Mouse (Mus musculus) forebrain, embryonic 13.5 days (tissue): ENCODE results near the gene Klra10. TPM values are rescaled to one million over a fixed set of nuclear protein-coding genes. Genes with fewer than 3 reads are reported as not detected.
"Not testable (repeated sequence)": the region's sequence is repeated elsewhere in the genome, so short reads cannot be mapped to it uniquely, and the experiment has no call there.

ENCODE experiments used
- ATAC-seq: fragments of 200-750 bp; cut with Nextera tagmentation; 2 replicates; pipeline ENCODE4 v1.8.0; 2017
- H3K27ac ChIP-seq: fragments of 300-500 bp; sonication (generic); 2 replicates; pipeline ENCODE4 v1.5.1; 2015; ENCODE audit warnings: inconsistent platforms, mild to moderate bottlenecking, moderate library complexity
- H3K27me3 ChIP-seq: fragments of 300-500 bp; sonication (generic); 2 replicates; pipeline ENCODE4 v1.6.1; 2015; ENCODE audit warnings: mild to moderate bottlenecking, inconsistent platforms
- H3K36me3 ChIP-seq: fragments of 300-500 bp; sonication (generic); 2 replicates; pipeline ENCODE4 v1.6.1; 2015; ENCODE audit warnings: mild to moderate bottlenecking, inconsistent platforms; ENCODE audit not compliant: poor library complexity, severe bottlenecking
- H3K4me1 ChIP-seq: fragments of 300-500 bp; sonication (generic); 2 replicates; pipeline ENCODE4 v1.6.1; 2015; ENCODE audit warnings: inconsistent platforms
- H3K4me2 ChIP-seq: fragments of 300-500 bp; sonication (generic); 2 replicates; pipeline ENCODE4 v1.6.1; 2015; ENCODE audit warnings: inconsistent platforms, mild to moderate bottlenecking, moderate library complexity
- H3K4me3 ChIP-seq: fragments of 300-500 bp; sonication (generic); 2 replicates; pipeline ENCODE4 v1.5.1; 2015; ENCODE audit warnings: mild to moderate bottlenecking, inconsistent platforms
- H3K9ac ChIP-seq: fragments of 300-500 bp; sonication (generic); 2 replicates; pipeline ENCODE4 v1.6.1; 2015; ENCODE audit warnings: mild to moderate bottlenecking, inconsistent platforms
- H3K9me3 ChIP-seq: fragments of 300-500 bp; sonication (generic); replicated peaks from 2 replicates; pipeline ENCODE4 v1.6.1; 2016; ENCODE audit warnings: inconsistent platforms
- WGBS: fragments of 180-500 bp; shearing (Covaris S2); methylation state at CpG from one replicate; pipeline ENCODE4 v1.1.7; 2015; 5-methylcytosine and 5-hydroxymethylcytosine counted together
- polyA plus RNA-seq: library from polyadenylated mRNA; unstranded; fragments of >200 nt; fragmentation: Nextera tagmentation; extraction: Ambion mirVana; gene quantifications from 2 replicates; pipeline ENCODE4 v1.2.1, GENCODE M21; 2015

The Klra10 gene
- not detected in 2 replicates for polyA plus RNA-seq

DNA sequence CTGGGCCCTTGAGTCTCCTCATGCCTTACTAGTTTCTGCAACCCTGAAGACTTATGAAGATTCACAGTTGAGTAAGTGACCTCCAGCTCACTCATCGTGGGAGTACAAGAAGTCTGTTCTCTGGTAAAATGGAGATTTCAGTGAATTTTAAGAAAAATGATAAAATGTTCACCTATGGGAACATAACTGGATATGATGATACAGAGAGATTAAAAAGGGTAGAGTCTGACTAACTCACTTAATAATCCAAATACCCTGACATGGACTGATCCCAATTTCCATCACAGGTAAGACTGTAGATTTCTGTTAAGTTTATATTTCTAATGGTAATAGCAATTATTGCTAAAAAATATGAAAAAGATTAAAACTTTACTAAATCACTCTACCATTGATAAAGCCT is at the start of gene Klra10:
Klra10 (minus strand) TSS at position 101 of the 400 bp plus-strand sequence.
- H3K9me3 ChIP-seq, H3K36me3 ChIP-seq, ATAC-seq, H3K27ac ChIP-seq, H3K4me2 ChIP-seq, H3K9ac ChIP-seq, H3K27me3 ChIP-seq, H3K4me1 ChIP-seq, H3K4me3 ChIP-seq: not testable (repeated sequence)
- WGBS: 77% methylated on average over 1 of the region's 1 CpGs

DNA sequence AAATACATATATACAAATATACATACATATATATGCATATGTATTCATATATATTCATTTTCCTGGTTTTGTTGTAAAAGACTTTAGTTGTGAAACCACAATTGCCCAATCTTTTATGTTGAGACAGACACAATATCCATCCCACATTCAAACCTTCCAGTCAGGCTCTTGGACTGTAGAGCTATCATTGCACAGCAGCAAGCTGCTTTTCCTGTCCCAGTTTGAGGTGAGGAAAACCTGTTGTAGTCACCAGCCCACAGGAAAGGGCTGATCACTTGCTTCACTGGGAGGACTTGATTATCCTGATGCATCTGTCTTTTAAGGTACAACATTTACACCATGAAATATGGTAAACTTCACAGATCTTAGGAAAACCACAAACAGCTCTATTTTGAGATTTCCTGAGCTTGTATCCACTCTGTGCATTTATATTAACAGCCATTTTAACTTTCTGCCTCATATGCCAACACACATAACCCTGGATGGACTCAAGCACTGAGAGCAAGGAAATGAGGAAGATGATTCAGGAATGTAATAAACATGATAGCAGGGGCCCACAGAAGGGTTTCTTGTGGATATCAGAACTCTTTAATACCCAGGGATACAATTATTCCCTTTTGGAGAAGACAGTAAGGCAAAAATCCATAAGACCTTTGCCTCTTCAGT is 6.4 kb upstream of the Klra10 start:
- H3K4me2 ChIP-seq: no peak overlapping the region
- ATAC-seq: no peak
- no peak overlapping the region for H3K9ac ChIP-seq

DNA sequence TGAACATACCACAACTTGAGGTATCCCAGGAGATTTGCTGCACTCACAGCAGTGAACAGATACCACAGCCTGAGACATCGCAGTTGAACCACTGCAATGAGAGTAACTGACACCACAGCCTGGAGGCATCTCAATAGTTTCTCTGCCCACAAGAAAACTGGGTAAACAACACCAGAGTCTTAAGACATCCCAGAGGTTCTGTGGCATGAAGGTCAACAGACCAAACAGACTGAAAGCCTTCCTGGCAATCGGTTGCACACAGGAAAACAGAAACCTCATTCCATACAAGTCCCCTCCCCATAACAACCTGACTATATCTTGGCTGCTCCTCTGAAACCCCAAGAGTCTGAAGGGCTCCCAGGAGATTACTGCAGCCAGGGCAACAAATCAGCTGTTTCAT is 26.4 kb downstream of the Klra10 start:
- H3K4me3 ChIP-seq: no peak overlapping the region
- no peaks in the 10 kb centered on the region for H3K27me3 ChIP-seq
- H3K4me2 ChIP-seq: no peak overlapping the region
- no peak overlapping the region for H3K9ac ChIP-seq
- peaks cover 36% of the 10 kb centered on the region for H3K9me3 ChIP-seq
- no peak for ATAC-seq
- no peaks in the 10 kb centered on the region for H3K4me1 ChIP-seq
- H3K36me3 ChIP-seq: no peaks in the 10 kb centered on the region
- H3K27ac ChIP-seq: no peak overlapping the region
- WGBS: 93% methylated on average over 2 of the region's 2 CpGs

More for the DNA sequence above, 6.4 kb upstream of the Klra10 start:
- H3K27ac ChIP-seq: no peak overlapping the region
- H3K36me3 ChIP-seq: no peaks in the 10 kb centered on the region
- no peaks in the 10 kb centered on the region for H3K4me1 ChIP-seq
- H3K4me3 ChIP-seq: no peak overlapping the region
- H3K9me3 ChIP-seq: peaks cover 11% of the 10 kb centered on the region; the same call in 1 of the 2 replicates
- H3K27me3 ChIP-seq: no peaks in the 10 kb centered on the region

DNA sequence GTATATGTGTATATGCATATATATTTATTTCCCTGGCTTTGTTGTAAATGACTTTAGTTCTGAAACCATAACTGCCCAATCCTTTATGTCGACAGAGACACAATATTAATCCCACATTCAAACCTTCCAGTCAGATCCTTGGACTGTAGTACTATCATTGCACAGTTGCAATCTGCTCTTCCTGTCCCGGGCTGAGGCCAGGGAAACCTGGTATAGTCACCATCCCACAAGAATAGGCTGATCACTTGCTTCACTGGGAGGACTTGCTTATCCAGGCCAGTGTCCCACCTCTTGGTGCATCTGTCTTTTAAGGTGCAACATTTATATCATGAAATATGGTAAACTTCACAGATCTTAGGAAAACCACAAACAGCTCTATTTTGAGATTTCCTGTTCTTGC is 44.2 kb downstream of the Klra10 start:
- H3K27ac ChIP-seq: no peak overlapping the region
- ATAC-seq: no peak
- WGBS: 74% methylated on average over 2 of the region's 2 CpGs

DNA sequence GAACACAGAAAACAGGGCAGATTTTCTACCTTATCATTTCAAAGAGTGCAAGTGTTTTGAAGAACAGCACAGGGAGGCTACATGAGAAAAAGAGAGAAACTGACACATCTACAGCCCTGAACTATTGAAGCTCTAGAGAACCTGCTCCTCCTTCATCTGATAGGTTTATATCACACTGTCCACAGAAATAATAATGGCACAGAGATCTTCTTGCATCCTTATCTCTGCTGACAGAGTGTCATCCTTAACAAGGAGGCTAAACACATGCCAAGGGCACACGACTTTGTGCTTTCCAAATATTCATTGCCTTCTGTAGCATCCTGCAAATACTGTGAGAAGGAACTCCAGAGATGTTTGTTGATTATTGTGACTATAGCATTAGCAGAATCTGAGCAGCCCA is 45.1 kb downstream of the Klra10 start:
- ATAC-seq: no peak
- H3K9me3 ChIP-seq: peaks cover 3% of the 10 kb centered on the region; the same call in 1 of the 2 replicates
- 51% methylated on average over 1 of the region's 1 CpGs for WGBS

More for the DNA sequence above, 44.2 kb downstream of the Klra10 start:
- H3K9ac ChIP-seq: no peak overlapping the region
- no peaks in the 10 kb centered on the region for H3K36me3 ChIP-seq
- peaks cover 3% of the 10 kb centered on the region; the same call in 1 of the 2 replicates for H3K9me3 ChIP-seq
- no peaks in the 10 kb centered on the region for H3K4me1 ChIP-seq
- no peak overlapping the region for H3K4me3 ChIP-seq
- H3K4me2 ChIP-seq: no peak overlapping the region
- H3K27me3 ChIP-seq: no peaks in the 10 kb centered on the region

DNA sequence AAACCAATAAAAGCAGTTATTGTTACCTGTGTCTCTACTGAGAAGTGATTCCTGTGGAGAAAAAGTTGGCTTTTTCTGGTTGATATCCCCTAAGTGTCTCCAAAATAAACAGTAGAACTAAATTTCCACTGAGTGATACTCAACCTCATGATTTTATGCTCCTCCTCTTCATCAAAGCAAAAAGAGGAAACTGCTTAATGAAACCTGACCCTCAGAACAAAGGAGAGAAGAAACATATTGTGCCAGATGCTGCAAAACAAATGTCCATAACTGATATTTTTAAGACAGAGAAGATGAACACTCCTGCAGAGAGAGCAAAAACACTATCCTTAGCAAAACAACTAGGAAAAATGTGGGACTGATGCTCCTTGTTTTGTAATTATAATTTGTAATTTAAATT is 48.5 kb downstream of the Klra10 start, which contains the start of gene Klra7:
Klra7 (minus strand) TSS at position 101 of the 400 bp plus-strand sequence.
- no peak within 1 kb of the TSS for H3K4me3 ChIP-seq
- ATAC-seq: no peak
- no peaks in the 10 kb centered on the region for H3K36me3 ChIP-seq
- H3K9ac ChIP-seq: no peak within 1 kb of the TSS
- no peak within 1 kb of the TSS for H3K4me2 ChIP-seq
- H3K9me3 ChIP-seq: peaks cover 3% of the 10 kb centered on the region
- no peaks in the 10 kb centered on the region for H3K4me1 ChIP-seq
- H3K27ac ChIP-seq: no peak within 1 kb of the TSS
- no peaks in the 10 kb centered on the region for H3K27me3 ChIP-seq

More for the DNA sequence above, 45.1 kb downstream of the Klra10 start:
- Histone ChIP-seq H3K9ac (no peak overlapping the region), H3K4me1 (no peaks in the 10 kb centered on the region), H3K27me3 (no peaks in the 10 kb centered on the region), H3K4me3 (no peak overlapping the region), H3K4me2 (no peak overlapping the region), H3K36me3 (no peaks in the 10 kb centered on the region), H3K27ac (no peak overlapping the region)

Other genes with a start within 250 kb of the Klra10 start
- gene Klra4, start 214.7 kb downstream of the Klra10 start, polyA plus RNA-seq: not detected in 2 replicates
- not detected in 2 replicates for gene Klra8, start 152.0 kb downstream of the Klra10 start, polyA plus RNA-seq
- not detected in 2 replicates for gene Klra9, start 88.8 kb downstream of the Klra10 start, polyA plus RNA-seq
- gene Klra7, start 48.6 kb downstream of the Klra10 start, polyA plus RNA-seq: not detected in 2 replicates
- gene Klra3, start 55.6 kb upstream of the Klra10 start, polyA plus RNA-seq: not detected in 2 replicates
- not detected in 2 replicates for gene Klra1, start 104.9 kb upstream of the Klra10 start, polyA plus RNA-seq